Mouse (Mus musculus): ENCODE measurements around the gene Ndufa7.

Gene Ndufa7

GRCm38 (mm10) chr17:33824084-33824996 is at the start of gene Ndufa7, which contains the start of gene Rps28:
TSS of gene Ndufa7 (plus strand) at chr17:33824572.
TSS of gene Rps28 (minus strand) at chr17:33824562.
- DNase-seq (ENCODE audit: low read depth, low spot score): peak; percentile 91

- DNase-seq (ENCODE audit: low read depth, low spot score): no peak
Observed at GRCm38 (mm10) chr17:33774573-33775155, 49.7 kb upstream of the Ndufa7 start.

- DNase-seq (ENCODE audit: low read depth, low spot score): no peak
Observed at GRCm38 (mm10) chr17:33775287-33775686, 49.1 kb upstream of the Ndufa7 start.

- no peak for DNase-seq (ENCODE audit: low read depth, low spot score)
Observed at GRCm38 (mm10) chr17:33779271-33779966, 45.0 kb upstream of the Ndufa7 start.

GRCm38 (mm10) chr17:33779967-33780295 is 44.4 kb upstream of the Ndufa7 start:
- no peak for DNase-seq (ENCODE audit: low read depth, low spot score)

- no peak for DNase-seq (ENCODE audit: low read depth, low spot score)
Observed at GRCm38 (mm10) chr17:33780431-33780830, 43.9 kb upstream of the Ndufa7 start.

- DNase-seq (ENCODE audit: low read depth, low spot score): no peak
Observed at GRCm38 (mm10) chr17:33781124-33781977, 43.0 kb upstream of the Ndufa7 start, which contains the start of gene Angptl4. TSS of gene Angptl4 (minus strand) at chr17:33781830.

- no peak for DNase-seq (ENCODE audit: low read depth, low spot score)
Observed at GRCm38 (mm10) chr17:33782067-33782466, 42.3 kb upstream of the Ndufa7 start.

GRCm38 (mm10) chr17:33783408-33783807 is 41.0 kb upstream of the Ndufa7 start:
- no peak for DNase-seq (ENCODE audit: low read depth, low spot score)

GRCm38 (mm10) chr17:33784939-33785338 is 39.4 kb upstream of the Ndufa7 start:
- DNase-seq (ENCODE audit: low read depth, low spot score): no peak

GRCm38 (mm10) chr17:33786375-33786774 is 38.0 kb upstream of the Ndufa7 start:
- no peak for DNase-seq (ENCODE audit: low read depth, low spot score)

GRCm38 (mm10) chr17:33788732-33789131 is 35.6 kb upstream of the Ndufa7 start:
- no peak for DNase-seq (ENCODE audit: low read depth, low spot score)

- no peak for DNase-seq (ENCODE audit: low read depth, low spot score)
Observed at GRCm38 (mm10) chr17:33798306-33798705, 26.1 kb upstream of the Ndufa7 start.

GRCm38 (mm10) chr17:33799277-33799676 is 25.1 kb upstream of the Ndufa7 start:
- no peak for DNase-seq (ENCODE audit: low read depth, low spot score)

GRCm38 (mm10) chr17:33802221-33802620 is 22.2 kb upstream of the Ndufa7 start:
- no peak for DNase-seq (ENCODE audit: low read depth, low spot score)

GRCm38 (mm10) chr17:33804205-33804604 is 20.2 kb upstream of the Ndufa7 start:
- no peak for DNase-seq (ENCODE audit: low read depth, low spot score)

- DNase-seq (ENCODE audit: low read depth, low spot score): no peak
Observed at GRCm38 (mm10) chr17:33804745-33805144, 19.6 kb upstream of the Ndufa7 start.

- DNase-seq (ENCODE audit: low read depth, low spot score): no peak
Observed at GRCm38 (mm10) chr17:33807181-33807888, 17.0 kb upstream of the Ndufa7 start.

- no peak for DNase-seq (ENCODE audit: low read depth, low spot score)
Observed at GRCm38 (mm10) chr17:33808192-33808591, 16.2 kb upstream of the Ndufa7 start.

GRCm38 (mm10) chr17:33810334-33811141 is 13.8 kb upstream of the Ndufa7 start, which contains the start of gene Kank3:
TSS of gene Kank3 (plus strand) at chr17:33810519.
- peak; percentile 90 for DNase-seq (ENCODE audit: low read depth, low spot score)

Measured in brain, embryonic 18.5 days (tissue).